Mouse (Mus musculus): ENCODE measurements around the gene Eid2. TPM values are rescaled to one million over a fixed set of nuclear protein-coding genes. Genes with fewer than 3 reads are reported as not detected.

Eid2 gene
- total and polyA plus RNA-seq, 3 experiments, result not detected

Other genes with a start within 250 kb of the Eid2 start
- 267 and 275 TPM in 2 replicates for gene Psmc4, start 217.8 kb upstream of the Eid2 start, total RNA-seq (2012; rRNA removed)
- gene Psmc4, start 217.8 kb upstream of the Eid2 start, polyA plus RNA-seq (2012; ENCODE audit: insufficient read depth in 1 of 2, insufficient read length in 2 of 2, low read depth in 1 of 2, low replicate concordance in 2 of 2, missing spikeins in 1 of 2), result 100 to 1,000 TPM in 1 of 2 experiments, not detected in 1; 286 TPM
- not detected in 2 replicates for gene Fcgbp, start 196.6 kb upstream of the Eid2 start, total RNA-seq (2012; rRNA removed)
- not detected for gene Fcgbp, start 196.6 kb upstream of the Eid2 start, polyA plus RNA-seq (2012; ENCODE audit: insufficient read depth in 1 of 2, insufficient read length in 2 of 2, low read depth in 1 of 2, low replicate concordance in 2 of 2, missing spikeins in 1 of 2)
- not detected in 2 replicates for gene 9530053A07Rik, start 138.4 kb upstream of the Eid2 start, total RNA-seq (2012; rRNA removed)
- not detected for gene 9530053A07Rik, start 138.4 kb upstream of the Eid2 start, polyA plus RNA-seq (2012; ENCODE audit: insufficient read depth in 1 of 2, insufficient read length in 2 of 2, low read depth in 1 of 2, low replicate concordance in 2 of 2, missing spikeins in 1 of 2)
- 262 and 268 TPM in 2 replicates for gene Fbl, start 98.2 kb upstream of the Eid2 start, total RNA-seq (2012; rRNA removed)
- 100 to 1,000 TPM in 1 of 2 experiments, not detected in 1; 819 TPM for gene Fbl, start 98.2 kb upstream of the Eid2 start, polyA plus RNA-seq (2012; ENCODE audit: insufficient read depth in 1 of 2, insufficient read length in 2 of 2, low read depth in 1 of 2, low replicate concordance in 2 of 2, missing spikeins in 1 of 2)
- gene Dyrk1b, start 88.4 kb upstream of the Eid2 start, total RNA-seq (2012; rRNA removed), result 0.69 and 0.85 TPM in 2 replicates
- under 1 TPM in 1 of 2 experiments, not detected in 1; 0.89 TPM for gene Dyrk1b, start 88.4 kb upstream of the Eid2 start, polyA plus RNA-seq (2012; ENCODE audit: insufficient read depth in 1 of 2, insufficient read length in 2 of 2, low read depth in 1 of 2, low replicate concordance in 2 of 2, missing spikeins in 1 of 2)
- 3.2 TPM in 2 replicates for gene Eid2b, start 9.9 kb downstream of the Eid2 start, total RNA-seq (2012; rRNA removed)
- gene Eid2b, start 9.9 kb downstream of the Eid2 start, polyA plus RNA-seq (2012; ENCODE audit: insufficient read depth in 1 of 2, insufficient read length in 2 of 2, low read depth in 1 of 2, low replicate concordance in 2 of 2, missing spikeins in 1 of 2), result 1 to 10 TPM in 1 of 2 experiments, not detected in 1; 5.3 TPM
- gene Selenov, start 23.3 kb downstream of the Eid2 start, total RNA-seq (2012; rRNA removed), result not detected in 2 replicates
- gene Selenov, start 23.3 kb downstream of the Eid2 start, polyA plus RNA-seq (2012; ENCODE audit: insufficient read depth in 1 of 2, insufficient read length in 2 of 2, low read depth in 1 of 2, low replicate concordance in 2 of 2, missing spikeins in 1 of 2), result not detected
- gene Dll3, start 34.4 kb downstream of the Eid2 start, total RNA-seq (2012; rRNA removed), result 0.15 and 0.16 TPM in 2 replicates
- gene Dll3, start 34.4 kb downstream of the Eid2 start, polyA plus RNA-seq (2012; ENCODE audit: insufficient read depth in 1 of 2, insufficient read length in 2 of 2, low read depth in 1 of 2, low replicate concordance in 2 of 2, missing spikeins in 1 of 2), result under 1 TPM in 1 of 2 experiments, not detected in 1; 0.57 TPM
- gene Timm50, start 44.2 kb downstream of the Eid2 start, total RNA-seq (2012; rRNA removed), result 142 and 167 TPM in 2 replicates
- gene Timm50, start 44.2 kb downstream of the Eid2 start, polyA plus RNA-seq (2012; ENCODE audit: insufficient read depth in 1 of 2, insufficient read length in 2 of 2, low read depth in 1 of 2, low replicate concordance in 2 of 2, missing spikeins in 1 of 2), result 100 to 1,000 TPM in 1 of 2 experiments, not detected in 1; 216 TPM
- gene Supt5, start 70.9 kb downstream of the Eid2 start, total RNA-seq (2012; rRNA removed), result 63.3 and 66.0 TPM in 2 replicates
- 100 to 1,000 TPM; 156 to 448 TPM for gene Supt5, start 70.9 kb downstream of the Eid2 start, polyA plus RNA-seq (2012; ENCODE audit: insufficient read depth in 1 of 2, insufficient read length in 2 of 2, low read depth in 1 of 2, low replicate concordance in 2 of 2, missing spikeins in 1 of 2)
- 2,133 and 2,343 TPM in 2 replicates for gene Rps16, start 82.8 kb downstream of the Eid2 start, total RNA-seq (2012; rRNA removed)
- gene Rps16, start 82.8 kb downstream of the Eid2 start, polyA plus RNA-seq (2012; ENCODE audit: insufficient read depth in 1 of 2, insufficient read length in 2 of 2, low read depth in 1 of 2, low replicate concordance in 2 of 2, missing spikeins in 1 of 2), result 1,000 to 10,000 TPM; 1,661 to 1,740 TPM
- gene Plekhg2, start 104.7 kb downstream of the Eid2 start, total RNA-seq (2012; rRNA removed), result 1.1 and 1.8 TPM in 2 replicates
- 1 to 10 TPM in 1 of 2 experiments, not detected in 1; 9.2 TPM for gene Plekhg2, start 104.7 kb downstream of the Eid2 start, polyA plus RNA-seq (2012; ENCODE audit: insufficient read depth in 1 of 2, insufficient read length in 2 of 2, low read depth in 1 of 2, low replicate concordance in 2 of 2, missing spikeins in 1 of 2)
- 0.50 and 0.65 TPM in 2 replicates for gene Zfp36, start 112.4 kb downstream of the Eid2 start, total RNA-seq (2012; rRNA removed)
- gene Zfp36, start 112.4 kb downstream of the Eid2 start, polyA plus RNA-seq (2012; ENCODE audit: insufficient read depth in 1 of 2, insufficient read length in 2 of 2, low read depth in 1 of 2, low replicate concordance in 2 of 2, missing spikeins in 1 of 2), result 1 to 10 TPM in 1 of 2 experiments, not detected in 1; 2.8 TPM
- 23.7 and 31.1 TPM in 2 replicates for gene Med29, start 124.8 kb downstream of the Eid2 start, total RNA-seq (2012; rRNA removed)
- 10 to 100 TPM in 1 of 2 experiments, not detected in 1; 39.6 TPM for gene Med29, start 124.8 kb downstream of the Eid2 start, polyA plus RNA-seq (2012; ENCODE audit: insufficient read depth in 1 of 2, insufficient read length in 2 of 2, low read depth in 1 of 2, low replicate concordance in 2 of 2, missing spikeins in 1 of 2)
- gene Paf1, start 125.1 kb downstream of the Eid2 start, total RNA-seq (2012; rRNA removed), result 49.9 and 53.5 TPM in 2 replicates
- 100 to 1,000 TPM in 1 of 2 experiments, 10 to 100 TPM in 1; 99.9 to 645 TPM for gene Paf1, start 125.1 kb downstream of the Eid2 start, polyA plus RNA-seq (2012; ENCODE audit: insufficient read depth in 1 of 2, insufficient read length in 2 of 2, low read depth in 1 of 2, low replicate concordance in 2 of 2, missing spikeins in 1 of 2)
- 25.1 and 31.2 TPM in 2 replicates for gene Gmfg, start 169.6 kb downstream of the Eid2 start, total RNA-seq (2012; rRNA removed)
- gene Gmfg, start 169.6 kb downstream of the Eid2 start, polyA plus RNA-seq (2012; ENCODE audit: insufficient read depth in 1 of 2, insufficient read length in 2 of 2, low read depth in 1 of 2, low replicate concordance in 2 of 2, missing spikeins in 1 of 2), result 10 to 100 TPM in 1 of 2 experiments, not detected in 1; 25.0 TPM
- 1.2 and 1.9 TPM in 2 replicates for gene Lrfn1, start 184.1 kb downstream of the Eid2 start, total RNA-seq (2012; rRNA removed)
- 1 to 10 TPM in 1 of 2 experiments, not detected in 1; 5.8 TPM for gene Lrfn1, start 184.1 kb downstream of the Eid2 start, polyA plus RNA-seq (2012; ENCODE audit: insufficient read depth in 1 of 2, insufficient read length in 2 of 2, low read depth in 1 of 2, low replicate concordance in 2 of 2, missing spikeins in 1 of 2)
- not detected in 2 replicates for gene Ifnl2, start 242.6 kb downstream of the Eid2 start, total RNA-seq (2012; rRNA removed)
- not detected for gene Ifnl2, start 242.6 kb downstream of the Eid2 start, polyA plus RNA-seq (2012; ENCODE audit: insufficient read depth in 1 of 2, insufficient read length in 2 of 2, low read depth in 1 of 2, low replicate concordance in 2 of 2, missing spikeins in 1 of 2)